Mouse (Mus musculus) frontal cortex, postnatal 10 days (tissue): ENCODE results near the gene Mtr.
A peak's percentile ranks its signal among the peaks of the same experiment; 100 is the strongest.

Experiments
- DNase-seq, 2 experiments: peaks; one replicate each; pipeline ENCODE4 v3.0.0; 2022; ENCODE audit warnings: low spot score in 2 of 2, mixed read lengths in 1 of 2

Mtr gene

GRCm38 (mm10) chr13:12257391-12258380, at the start of gene Mtr:
TSS of gene Mtr (minus strand) at chr13:12258113.
- DNase-seq, result peak; percentile 92 to 95

- DNase-seq, result no peak
Measured at GRCm38 (mm10) chr13:12307286-12307685, 49.4 kb upstream of the Mtr start.

- DNase-seq, result no peak
Measured at GRCm38 (mm10) chr13:12305540-12305939, 47.6 kb upstream of the Mtr start.

- no peak for DNase-seq
Measured at GRCm38 (mm10) chr13:12304991-12305390, 47.1 kb upstream of the Mtr start.

- DNase-seq, result no peak
Measured at GRCm38 (mm10) chr13:12297777-12298176, 39.9 kb upstream of the Mtr start.

GRCm38 (mm10) chr13:12296701-12297100, 38.8 kb upstream of the Mtr start:
- no peak for DNase-seq

GRCm38 (mm10) chr13:12293810-12294209, 35.9 kb upstream of the Mtr start:
- no peak for DNase-seq

- DNase-seq, result no peak
Measured at GRCm38 (mm10) chr13:12290700-12291099, 32.8 kb upstream of the Mtr start.

- no peak for DNase-seq
Measured at GRCm38 (mm10) chr13:12284528-12284927, 26.6 kb upstream of the Mtr start.

- no peak for DNase-seq
Measured at GRCm38 (mm10) chr13:12283826-12284225, 25.9 kb upstream of the Mtr start.

GRCm38 (mm10) chr13:12274721-12275120, 16.8 kb upstream of the Mtr start:
- no peak for DNase-seq

- DNase-seq, result no peak
Measured at GRCm38 (mm10) chr13:12274220-12274619, 16.3 kb upstream of the Mtr start.

- DNase-seq, result no peak
Measured at GRCm38 (mm10) chr13:12272953-12273352, 15.0 kb upstream of the Mtr start.

- no peak for DNase-seq
Measured at GRCm38 (mm10) chr13:12267971-12268370, 10.1 kb upstream of the Mtr start.

GRCm38 (mm10) chr13:12267097-12267496, 9.2 kb upstream of the Mtr start:
- DNase-seq, result no peak

- no peak for DNase-seq
Measured at GRCm38 (mm10) chr13:12263996-12264395, 6.1 kb upstream of the Mtr start.

GRCm38 (mm10) chr13:12261505-12261904, 3.6 kb upstream of the Mtr start:
- DNase-seq, result no peak

- DNase-seq, result no peak
Measured at GRCm38 (mm10) chr13:12256871-12257390, 982 bp downstream of the Mtr start.

- DNase-seq, result no peak
Measured at GRCm38 (mm10) chr13:12255911-12256705, 1.8 kb downstream of the Mtr start.

- DNase-seq, result no peak
Measured at GRCm38 (mm10) chr13:12250496-12250895, 7.4 kb downstream of the Mtr start.

- no peak for DNase-seq
Measured at GRCm38 (mm10) chr13:12249195-12249898, 8.6 kb downstream of the Mtr start.

- no peak for DNase-seq
Measured at GRCm38 (mm10) chr13:12245938-12246337, 12.0 kb downstream of the Mtr start.
